Mouse (Mus musculus) kidney, adult 2 months (tissue): ENCODE data around the gene Gm17581. TPM values are rescaled to one million over a fixed set of nuclear protein-coding genes. Genes with fewer than 3 reads are reported as not detected.
A peak's percentile ranks its signal among the peaks of the same experiment; 100 is the strongest.
"Not testable (repeated sequence)": the region's sequence is repeated elsewhere in the genome, so short reads cannot be mapped to it uniquely, and the experiment has no call there.

Experiments
- DNase-seq: peaks from one replicate; pipeline ENCODE4 v3.0.0; 2021
- H3K27ac ChIP-seq: fragments of 200-500 bp; 2 replicates; pipeline ENCODE4 v1.5.1; 2012; ENCODE audit warnings: low read depth, low read length, control low read depth, inconsistent platforms; ENCODE audit not compliant: insufficient read depth
- H3K27me3 ChIP-seq: fragments of 200-500 bp; replicated peaks from 2 replicates; pipeline ENCODE4 v1.6.1; 2012; ENCODE audit warnings: mild to moderate bottlenecking, moderate library complexity, low read length, inconsistent platforms; ENCODE audit not compliant: control insufficient read depth, insufficient read depth
- H3K36me3 ChIP-seq: fragments of 200-500 bp; 2 replicates; pipeline ENCODE4 v1.6.1; 2012; ENCODE audit warnings: mild to moderate bottlenecking, moderate library complexity, low read length, inconsistent platforms; ENCODE audit not compliant: control insufficient read depth, insufficient read depth
- H3K4me1 ChIP-seq: fragments of 200-500 bp; 2 replicates; pipeline ENCODE4 v1.6.1; 2011; ENCODE audit warnings: low read length; ENCODE audit not compliant: control insufficient read depth, insufficient read depth
- H3K4me3 ChIP-seq: fragments of 200-500 bp; 2 replicates; pipeline ENCODE4 v1.5.1; 2011; ENCODE audit warnings: mild to moderate bottlenecking, low read depth, low read length, control low read depth; ENCODE audit not compliant: insufficient read depth
- CTCF ChIP-seq: fragments of 200-500 bp; conservative IDR thresholded peaks from 2 replicates; pipeline ENCODE4 v1.5.1; 2011; ENCODE audit warnings: low read depth, mild to moderate bottlenecking, control low read depth, low read length, moderate library complexity, mixed read lengths; ENCODE audit not compliant: insufficient read depth, insufficient read length
- POLR2A ChIP-seq: fragments of 200-500 bp; IDR thresholded peaks from one replicate; pipeline ENCODE4 v1.6.1; 2011; ENCODE audit warnings: low read depth, low read length, control low read depth
- WGBS: fragments of 180-500 bp; shearing (Covaris S2); methylation state at CpG from one replicate; pipeline ENCODE4 v1.1.7; 2018; 5-methylcytosine and 5-hydroxymethylcytosine counted together
- polyA plus RNA-seq: library from polyadenylated mRNA; depleted of rRNA; stranded (reverse); fragments of >200 nt; gene quantifications from 2 replicates; pipeline ENCODE4 v1.2.3, GENCODE M21; 2012

Gene Gm17581
- polyA plus RNA-seq, 1 experiment: not detected

- WGBS: 88% methylated on average over 19 of the region's 19 CpGs
- H3K27ac ChIP-seq: no peak overlapping the region
- no peak for TF ChIP-seq POLR2A
- no peak for TF ChIP-seq CTCF
- H3K4me3 ChIP-seq: no peak overlapping the region
- no peaks in the 10 kb centered on the region; the same call in none of the 2 replicates for H3K36me3 ChIP-seq
- DNase-seq: no peak
- H3K4me1 ChIP-seq: no peaks in the 10 kb centered on the region
- H3K27me3 ChIP-seq: no peaks in the 10 kb centered on the region
Measured at GRCm38 (mm10) chr2:155701399-155701919, 34.2 kb downstream of the Gm17581 start.

GRCm38 (mm10) chr2:155698443-155698842, 37.2 kb downstream of the Gm17581 start:
- H3K36me3 ChIP-seq, H3K27ac ChIP-seq, H3K4me3 ChIP-seq, DNase-seq, H3K27me3 ChIP-seq, H3K4me1 ChIP-seq: not testable (repeated sequence)
- 91% methylated on average over 6 of the region's 6 CpGs for WGBS

- Histone ChIP-seq H3K27ac (no peak overlapping the region), H3K4me1 (no peaks in the 10 kb centered on the region), H3K27me3 (no peaks in the 10 kb centered on the region), H3K36me3 (no peaks in the 10 kb centered on the region), H3K4me3 (no peak overlapping the region)
- DNase-seq: no peak
- WGBS: 63% methylated on average over 7 of the region's 7 CpGs
- TF ChIP-seq POLR2A (no peak), CTCF (no peak)
Measured at GRCm38 (mm10) chr2:155696851-155697250, 38.8 kb downstream of the Gm17581 start.

GRCm38 (mm10) chr2:155696091-155696558, 39.5 kb downstream of the Gm17581 start:
- peak; percentile 85 for TF ChIP-seq CTCF
- no peak for TF ChIP-seq POLR2A
- Histone ChIP-seq H3K36me3 (no peaks in the 10 kb centered on the region), H3K4me3 (no peak overlapping the region), H3K4me1 (no peaks in the 10 kb centered on the region), H3K27ac (no peak overlapping the region), H3K27me3 (no peaks in the 10 kb centered on the region)
- peak; percentile 89 for DNase-seq
- WGBS: 16% methylated on average over 7 of the region's 7 CpGs

GRCm38 (mm10) chr2:155695316-155695715, 40.4 kb downstream of the Gm17581 start:
- DNase-seq: no peak
- 78% methylated on average over 3 of the region's 3 CpGs for WGBS
- Histone ChIP-seq H3K27ac (no peak overlapping the region), H3K27me3 (no peaks in the 10 kb centered on the region), H3K4me3 (no peak overlapping the region), H3K4me1 (0 out of 2 replicates have a peak, but pooled peaks cover 4% of the 10 kb centered on the region), H3K36me3 (no peaks in the 10 kb centered on the region)
- TF ChIP-seq CTCF: no peak
- TF ChIP-seq POLR2A: no peak

- Histone ChIP-seq H3K36me3 (no peaks in the 10 kb centered on the region), H3K27ac (no peak overlapping the region), H3K27me3 (no peaks in the 10 kb centered on the region), H3K4me3 (no peak overlapping the region), H3K4me1 (0 out of 2 replicates have a peak, but pooled peaks cover 7% of the 10 kb centered on the region)
- WGBS: 57% methylated on average over 2 of the region's 2 CpGs
- no peak for TF ChIP-seq POLR2A
- no peak for DNase-seq
Measured at GRCm38 (mm10) chr2:155694564-155694963, 41.1 kb downstream of the Gm17581 start.

- TF ChIP-seq CTCF (no peak), POLR2A (no peak)
- H3K27ac ChIP-seq: no peak overlapping the region
- peaks cover 12% of the 10 kb centered on the region; the same call in 1 of the 2 replicates for H3K4me1 ChIP-seq
- peak; percentile 59 for DNase-seq
- 72% methylated on average over 4 of the region's 4 CpGs for WGBS
- H3K27me3 ChIP-seq: no peaks in the 10 kb centered on the region
- no peaks in the 10 kb centered on the region for H3K36me3 ChIP-seq
- no peak overlapping the region for H3K4me3 ChIP-seq
Measured at GRCm38 (mm10) chr2:155693136-155693535, 42.5 kb downstream of the Gm17581 start.
